Mouse (Mus musculus) gastrocnemius, postnatal 36 days (tissue): ENCODE measurements around the gene Tmem94. TPM values are rescaled to one million over a fixed set of nuclear protein-coding genes. Genes with fewer than 3 reads are reported as not detected.

Source experiments
- DNase-seq, 2 experiments: peaks; one replicate each; pipeline ENCODE4 v3.0.0; 2022
- intact Hi-C: fragments of 180-260 bp; cut with DNase I; formaldehyde crosslinking; loops from one replicate; pipeline ENCODE4 v1.15.1; 2025
- microRNA-seq, 2 experiments: library from miRNA; unstranded; fragments of <30 nt; microRNA quantifications; one replicate each; pipeline ENCODE4 v1.2.0; 2021
- total RNA-seq, 2 experiments: library from RNA; stranded (reverse); gene quantifications; 2 replicates each; pipeline ENCODE4 v1.2.3; 2021

Gene Tmem94
- total RNA-seq, 2 experiments from 2014 or later: 73.1 to 79.5 TPM

GRCm38 (mm10) chr11:115843891-115844239, 78.6 kb downstream of the Tmem94 start:
- DNase-seq: no peak
- intact Hi-C loops: no loop called here

DNA sequence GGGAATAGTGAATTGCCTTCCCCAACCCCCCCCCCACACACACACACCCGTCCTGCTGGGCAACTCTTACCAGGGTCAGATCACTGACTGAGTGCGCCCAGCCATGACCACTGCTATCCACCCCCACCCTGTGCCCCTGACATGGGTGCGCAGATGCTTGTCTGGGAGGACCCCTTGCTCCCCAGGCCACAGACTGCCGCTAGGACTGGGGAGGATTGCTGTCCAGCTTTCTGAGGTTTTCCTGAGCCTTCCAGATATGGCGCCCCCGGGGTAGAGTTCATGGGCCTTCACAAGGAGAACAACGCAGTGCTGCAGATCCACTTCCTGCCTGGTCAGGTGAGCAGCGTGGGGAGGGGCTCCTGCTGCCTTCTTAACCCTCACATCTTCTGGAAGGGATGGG, 79.0 kb downstream of the Tmem94 start:
- intact Hi-C loops: no loop called here
- DNase-seq: no peak

- no peak for DNase-seq
- intact Hi-C loops: no loop called here
Measured at GRCm38 (mm10) chr11:115845819-115846218, 80.6 kb downstream of the Tmem94 start.

Small RNAs within 50 kb of the gene (microRNA-seq; reads per million reads assigned to microRNA genes)
- 0.74 to 1.8 reads per million in 2 experiments for gene Mir5621

Other genes starting within 250 kb of the Tmem94 start
- 100 to 1,000 TPM; 107 to 124 TPM for gene Sumo2, start 229.2 kb upstream of the Tmem94 start, total RNA-seq
- 10 to 100 TPM; 15.8 to 20.8 TPM for gene Nup85, start 201.0 kb upstream of the Tmem94 start, total RNA-seq
- gene Mrps7, start 161.5 kb upstream of the Tmem94 start, total RNA-seq: 10 to 100 TPM; 66.8 to 72.4 TPM
- gene Gga3, start 161.4 kb upstream of the Tmem94 start, total RNA-seq: 10 to 100 TPM; 12.5 to 13.0 TPM
- gene Mif4gd, start 152.5 kb upstream of the Tmem94 start, total RNA-seq: 10 to 100 TPM; 41.8 to 45.8 TPM
- 10 to 100 TPM; 44.4 to 46.8 TPM for gene Slc25a19, start 137.1 kb upstream of the Tmem94 start, total RNA-seq
- 10 to 100 TPM; 56.4 to 65.7 TPM for gene Grb2, start 56.8 kb upstream of the Tmem94 start, total RNA-seq
- gene Caskin2, start 48.2 kb downstream of the Tmem94 start, total RNA-seq: 10 to 100 TPM; 12.6 to 13.3 TPM
- gene Tsen54, start 49.3 kb downstream of the Tmem94 start, total RNA-seq: 1 to 10 TPM; 4.6 to 6.0 TPM
- 1 to 10 TPM; 6.5 to 9.9 TPM for gene Llgl2, start 58.6 kb downstream of the Tmem94 start, total RNA-seq
- gene Myo15b, start 93.0 kb downstream of the Tmem94 start, total RNA-seq: not detected
- gene Smim5, start 134.5 kb downstream of the Tmem94 start, total RNA-seq: under 1 TPM; 0.46 to 0.84 TPM
- gene Smim6, start 146.6 kb downstream of the Tmem94 start, total RNA-seq: not detected
- gene Sap30bp, start 167.8 kb downstream of the Tmem94 start, total RNA-seq: 10 to 100 TPM; 11.5 to 11.6 TPM
- 1 to 10 TPM; 4.5 to 6.9 TPM for gene Recql5, start 168.0 kb downstream of the Tmem94 start, total RNA-seq
- 1 to 10 TPM; 1.9 to 3.3 TPM for gene Itgb4, start 209.3 kb downstream of the Tmem94 start, total RNA-seq
- gene Galk1, start 247.3 kb downstream of the Tmem94 start, total RNA-seq: 1 to 10 TPM; 3.0 to 3.8 TPM